Mouse (Mus musculus) limb, embryonic 13.5 days (tissue): ENCODE results near the gene Myl6b. TPM values are rescaled to one million over a fixed set of nuclear protein-coding genes. Genes with fewer than 3 reads are reported as not detected.

Source experiments
- ATAC-seq: fragments of 200-750 bp; cut with Nextera tagmentation; 2 replicates; pipeline ENCODE4 v1.8.0; 2017; ENCODE audit warnings: low read depth, moderate number of reproducible peaks, moderate TSS enrichment; ENCODE audit not compliant: low FRiP score
- H3K27ac ChIP-seq: fragments of 300-500 bp; sonication (generic); 2 replicates; pipeline ENCODE4 v1.5.1; 2015; ENCODE audit warnings: inconsistent platforms, mild to moderate bottlenecking, moderate library complexity
- H3K27me3 ChIP-seq: fragments of 300-500 bp; sonication (generic); 2 replicates; pipeline ENCODE4 v1.6.1; 2015; ENCODE audit warnings: mild to moderate bottlenecking, inconsistent platforms
- H3K36me3 ChIP-seq: fragments of 300-500 bp; sonication (generic); 2 replicates; pipeline ENCODE4 v1.6.1; 2015; ENCODE audit warnings: inconsistent platforms, mild to moderate bottlenecking, moderate library complexity
- H3K4me1 ChIP-seq: fragments of 300-500 bp; sonication (generic); 2 replicates; pipeline ENCODE4 v1.6.1; 2015; ENCODE audit warnings: inconsistent platforms
- H3K4me2 ChIP-seq: fragments of 300-500 bp; sonication (generic); replicated peaks from 2 replicates; pipeline ENCODE4 v1.6.1; 2015; ENCODE audit warnings: inconsistent platforms, mild to moderate bottlenecking, moderate library complexity
- H3K4me3 ChIP-seq: fragments of 300-500 bp; sonication (generic); 2 replicates; pipeline ENCODE4 v1.5.1; 2015; ENCODE audit warnings: moderate library complexity, mild to moderate bottlenecking, inconsistent platforms
- H3K9ac ChIP-seq: fragments of 300-500 bp; sonication (generic); 2 replicates; pipeline ENCODE4 v1.6.1; 2015; ENCODE audit warnings: mild to moderate bottlenecking, inconsistent platforms
- H3K9me3 ChIP-seq: fragments of 300-500 bp; sonication (generic); 2 replicates; pipeline ENCODE4 v1.6.1; 2016; ENCODE audit warnings: inconsistent platforms
- WGBS: fragments of 180-500 bp; shearing (Covaris S2); methylation state at CpG from one replicate; pipeline ENCODE4 v1.1.7; 2015; 5-methylcytosine and 5-hydroxymethylcytosine counted together
- microRNA-seq: library from miRNA; unstranded; fragments of <30 nt; microRNA quantifications from one replicate; pipeline ENCODE4, GENCODE M21; 2016
- polyA plus RNA-seq: library from polyadenylated mRNA; unstranded; fragments of >200 nt; fragmentation: Nextera tagmentation; extraction: Ambion mirVana; gene quantifications from 2 replicates; pipeline ENCODE4 v1.2.1, GENCODE M21; 2015

Gene Myl6b
- polyA plus RNA-seq, 1 experiment from 2014 or later = 4.7 TPM

DNA sequence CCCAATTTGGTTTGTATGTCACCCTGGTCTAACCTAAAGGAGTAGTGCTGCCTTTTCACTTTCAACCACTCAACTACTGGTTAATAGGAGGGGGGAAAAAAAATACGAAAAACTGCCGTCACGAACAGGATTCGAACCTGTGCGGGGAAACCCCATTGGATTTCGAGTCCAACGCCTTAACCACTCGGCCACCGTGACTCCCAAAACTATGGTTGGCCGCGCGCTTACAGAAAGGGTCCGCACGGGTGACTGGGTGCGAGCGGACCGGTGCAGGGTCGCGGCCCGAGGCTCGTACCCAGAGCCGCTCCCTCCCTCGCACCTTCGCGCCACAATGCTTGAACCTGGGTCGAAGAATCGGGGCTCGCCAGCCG is 40.2 kb downstream of the Myl6b start:
- peak; percentile 55 for ATAC-seq
- Histone ChIP-seq H3K4me2 (peak overlapping the region; percentile 85), H3K4me3 (peak overlapping the region; percentile 93), H3K27ac (peak overlapping the region; percentile 94), H3K4me1 (peaks cover 11% of the 10 kb centered on the region), H3K9me3 (no peaks in the 10 kb centered on the region), H3K36me3 (peaks cover 24% of the 10 kb centered on the region), H3K27me3 (no peaks in the 10 kb centered on the region), H3K9ac (peak overlapping the region; percentile 97)
- under 1% methylated on average over 29 of the region's 29 CpGs for WGBS

DNA sequence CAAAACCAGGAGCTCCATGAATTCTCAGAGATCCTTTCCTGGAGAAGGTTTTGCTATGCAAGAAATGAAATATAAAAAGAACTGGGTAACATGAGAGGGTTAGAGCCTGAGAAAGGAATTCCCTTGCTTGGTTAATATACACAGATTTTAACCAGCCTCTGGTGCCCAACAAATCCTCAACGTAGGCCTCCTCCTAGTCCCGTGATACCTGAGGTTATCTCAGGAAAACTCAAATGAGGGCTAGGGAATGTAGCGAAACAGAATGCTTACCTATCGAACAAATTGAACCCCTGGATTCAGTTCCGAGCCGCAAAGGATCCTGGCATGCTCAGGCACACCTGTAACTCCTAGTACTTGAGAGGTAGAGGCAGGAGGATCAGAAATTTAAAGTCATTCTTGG is 40.8 kb downstream of the Myl6b start:
- Histone ChIP-seq H3K9ac (no peak overlapping the region), H3K4me3 (peak overlapping the region; percentile 93; the same call in 1 of the 2 replicates), H3K27ac (no peak overlapping the region), H3K9me3 (no peaks in the 10 kb centered on the region), H3K4me1 (peaks cover 11% of the 10 kb centered on the region), H3K27me3 (no peaks in the 10 kb centered on the region), H3K36me3 (peaks cover 17% of the 10 kb centered on the region), H3K4me2 (peak overlapping the region; percentile 85)
- no peak for ATAC-seq
- WGBS = 76% methylated on average over 6 of the region's 6 CpGs

- H3K27ac ChIP-seq = no peak overlapping the region
- H3K4me2 ChIP-seq = peak overlapping the region; percentile 43
- no peak overlapping the region for H3K9ac ChIP-seq
- H3K9me3 ChIP-seq = no peaks in the 10 kb centered on the region
- no peaks in the 10 kb centered on the region for H3K36me3 ChIP-seq
- no peaks in the 10 kb centered on the region for H3K27me3 ChIP-seq
- H3K4me1 ChIP-seq = peaks cover 2% of the 10 kb centered on the region
- H3K4me3 ChIP-seq = peak overlapping the region; percentile 16; the same call in 1 of the 2 replicates
- ATAC-seq = no peak
- WGBS = 4% methylated on average over 6 of the region's 6 CpGs
Observed at GRCm38 (mm10) chr10:128455280-128455679, 43.2 kb downstream of the Myl6b start.

DNA sequence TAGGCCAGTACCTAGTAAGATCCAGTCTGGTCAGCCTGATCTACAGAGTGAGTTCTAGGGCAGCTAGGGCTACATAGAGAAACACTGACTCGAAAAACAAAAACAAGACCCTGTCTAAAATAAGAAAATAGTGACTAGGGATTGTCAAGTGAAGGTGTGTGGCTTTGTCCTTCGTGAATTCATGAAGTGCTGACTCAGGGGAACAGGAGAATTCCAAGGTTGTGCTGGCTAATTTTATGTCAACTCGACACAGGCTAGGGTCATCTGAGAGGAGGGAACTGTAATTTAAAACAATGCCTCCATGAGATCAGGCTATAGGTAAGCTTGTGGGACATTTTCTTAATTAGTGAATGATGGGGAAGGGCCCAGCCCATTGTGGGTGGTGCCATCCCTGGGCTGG is 44.0 kb downstream of the Myl6b start:
- no peak for ATAC-seq
- 76% methylated on average over 3 of the region's 3 CpGs for WGBS
- no peak overlapping the region for H3K27ac ChIP-seq

DNA sequence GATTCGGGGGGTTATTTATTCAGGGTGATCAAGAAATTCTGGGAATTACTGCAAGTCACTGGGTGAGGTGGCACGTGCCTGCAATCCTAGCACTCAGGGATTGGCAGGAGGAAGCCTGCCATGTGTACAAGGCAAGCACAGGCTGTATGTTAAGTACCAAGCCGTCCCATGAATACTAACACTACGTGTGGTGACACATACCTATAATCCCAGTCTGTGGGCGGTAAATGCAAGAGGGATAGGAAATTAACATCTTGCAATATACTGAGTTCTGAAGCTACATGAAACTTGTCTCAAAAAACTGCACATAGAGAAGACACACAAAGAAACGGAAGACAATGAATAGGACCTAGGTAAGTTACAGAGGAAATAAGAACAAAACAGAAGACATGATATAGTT is 47.5 kb downstream of the Myl6b start:
- 83% methylated on average over 6 of the region's 6 CpGs for WGBS
- H3K27ac ChIP-seq = no peak overlapping the region
- ATAC-seq = no peak

More for the DNA sequence above, 44.0 kb downstream of the Myl6b start:
- no peaks in the 10 kb centered on the region for H3K27me3 ChIP-seq
- no peaks in the 10 kb centered on the region for H3K9me3 ChIP-seq
- no peaks in the 10 kb centered on the region for H3K4me1 ChIP-seq
- no peak overlapping the region for H3K4me3 ChIP-seq
- H3K36me3 ChIP-seq = no peaks in the 10 kb centered on the region
- no peak overlapping the region for H3K4me2 ChIP-seq
- no peak overlapping the region for H3K9ac ChIP-seq

DNA sequence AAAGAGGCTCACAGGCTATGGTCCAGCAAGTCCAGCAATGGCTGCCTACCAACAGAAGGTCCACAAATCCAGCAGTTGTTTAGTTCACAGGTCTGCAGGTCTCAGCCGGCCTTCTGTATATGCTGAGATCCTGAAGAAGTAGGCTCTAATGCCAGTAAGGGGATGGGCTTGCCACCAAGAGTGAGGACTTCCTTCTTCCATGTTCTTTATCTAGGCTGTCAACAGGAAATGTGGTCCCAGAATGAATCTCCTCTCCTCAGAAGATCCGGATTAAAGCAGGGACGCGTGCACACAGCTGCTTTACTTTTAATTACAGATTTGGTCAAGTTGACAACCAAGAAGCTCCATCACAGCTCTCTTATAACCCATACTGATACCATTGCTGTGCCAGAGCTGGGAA is 53.1 kb downstream of the Myl6b start:
- H3K4me2 ChIP-seq = no peak overlapping the region
- H3K36me3 ChIP-seq = peaks cover 20% of the 10 kb centered on the region
- no peak overlapping the region for H3K9ac ChIP-seq
- 93% methylated on average over 4 of the region's 4 CpGs for WGBS
- H3K9me3 ChIP-seq = no peaks in the 10 kb centered on the region
- ATAC-seq = no peak
- H3K27me3 ChIP-seq = no peaks in the 10 kb centered on the region
- no peaks in the 10 kb centered on the region for H3K4me1 ChIP-seq
- no peak overlapping the region for H3K27ac ChIP-seq
- no peak overlapping the region for H3K4me3 ChIP-seq

More for the DNA sequence above, 47.5 kb downstream of the Myl6b start:
- Histone ChIP-seq H3K27me3 (no peaks in the 10 kb centered on the region), H3K4me1 (no peaks in the 10 kb centered on the region), H3K4me2 (no peak overlapping the region), H3K9me3 (no peaks in the 10 kb centered on the region), H3K4me3 (no peak overlapping the region), H3K9ac (no peak overlapping the region), H3K36me3 (no peaks in the 10 kb centered on the region)

DNA sequence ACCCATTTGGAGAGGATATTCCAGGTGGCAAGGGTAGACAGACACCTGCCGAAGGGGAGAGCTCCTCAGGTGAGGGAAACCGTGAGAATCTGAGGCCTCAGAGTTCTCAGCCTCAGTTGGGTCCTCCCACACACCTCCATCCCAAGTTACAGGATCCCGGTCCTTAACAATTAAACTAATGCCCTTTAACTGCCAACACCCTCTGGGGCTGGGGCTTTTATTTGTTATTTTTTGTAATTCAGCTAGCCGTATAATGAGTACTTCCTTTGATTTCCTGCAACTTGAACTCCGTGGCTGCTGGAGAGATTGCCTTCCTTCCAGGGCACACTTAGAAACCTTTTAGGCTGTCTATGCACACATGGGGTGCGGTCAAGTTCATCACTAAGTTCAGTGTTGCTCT is 54.1 kb downstream of the Myl6b start:
- Histone ChIP-seq H3K4me1 (no peaks in the 10 kb centered on the region), H3K9me3 (no peaks in the 10 kb centered on the region), H3K36me3 (peaks cover 31% of the 10 kb centered on the region), H3K4me2 (no peak overlapping the region), H3K9ac (no peak overlapping the region), H3K27ac (no peak overlapping the region), H3K4me3 (no peak overlapping the region), H3K27me3 (no peaks in the 10 kb centered on the region)
- 57% methylated on average over 6 of the region's 6 CpGs for WGBS
- no peak for ATAC-seq

Small RNAs within 50 kb of the gene (microRNA-seq; reads per million reads assigned to microRNA genes)
- not detected for gene Mir6916
- gene Mir8105 = 0.87 reads per million

Other genes starting within 250 kb of the Myl6b start
- gene Apon, start 244.6 kb downstream of the Myl6b start, polyA plus RNA-seq = 0.27 and 0.63 TPM in 2 replicates
- not detected in 2 replicates for gene Apof, start 230.0 kb downstream of the Myl6b start, polyA plus RNA-seq
- 14.6 and 16.6 TPM in 2 replicates for gene Stat2, start 228.1 kb downstream of the Myl6b start, polyA plus RNA-seq
- 0.18 TPM in 1 of 2 replicates, not detected in the other for gene Il23a, start 199.9 kb downstream of the Myl6b start, polyA plus RNA-seq
- gene Pan2, start 195.3 kb downstream of the Myl6b start, polyA plus RNA-seq = 33.6 and 35.2 TPM in 2 replicates
- gene Cnpy2, start 176.2 kb downstream of the Myl6b start, polyA plus RNA-seq = 390 and 394 TPM in 2 replicates
- gene Cs, start 161.0 kb downstream of the Myl6b start, polyA plus RNA-seq = 167 and 176 TPM in 2 replicates
- 14.8 and 15.3 TPM in 2 replicates for gene Coq10a, start 129.7 kb downstream of the Myl6b start, polyA plus RNA-seq
- 11.7 and 12.9 TPM in 2 replicates for gene Ankrd52, start 121.6 kb downstream of the Myl6b start, polyA plus RNA-seq
- gene Slc39a5, start 97.5 kb downstream of the Myl6b start, polyA plus RNA-seq = 0.28 and 0.38 TPM in 2 replicates
- gene Nabp2, start 87.2 kb downstream of the Myl6b start, polyA plus RNA-seq = 60.6 and 61.4 TPM in 2 replicates
- 42.3 and 43.3 TPM in 2 replicates for gene Rnf41, start 87.0 kb downstream of the Myl6b start, polyA plus RNA-seq
- gene Smarcc2, start 39.4 kb downstream of the Myl6b start, polyA plus RNA-seq = 96.6 and 110 TPM in 2 replicates
- gene Myl6, start 4.5 kb downstream of the Myl6b start, polyA plus RNA-seq = 1,077 and 1,101 TPM in 2 replicates
- 24.0 and 28.0 TPM in 2 replicates for gene Esyt1, start 27.2 kb upstream of the Myl6b start, polyA plus RNA-seq
- 16.4 and 17.3 TPM in 2 replicates for gene Zc3h10, start 49.1 kb upstream of the Myl6b start, polyA plus RNA-seq
- 3,677 and 3,933 TPM in 2 replicates for gene Rpl41, start 50.6 kb upstream of the Myl6b start, polyA plus RNA-seq
- 198 and 200 TPM in 2 replicates for gene Pa2g4, start 67.3 kb upstream of the Myl6b start, polyA plus RNA-seq
- gene Erbb3, start 91.0 kb upstream of the Myl6b start, polyA plus RNA-seq = 14.5 and 17.5 TPM in 2 replicates
- 752 and 768 TPM in 2 replicates for gene Rps26, start 128.1 kb upstream of the Myl6b start, polyA plus RNA-seq
- gene Ikzf4, start 147.3 kb upstream of the Myl6b start, polyA plus RNA-seq = 5.1 and 5.2 TPM in 2 replicates
- 22.0 TPM in 2 replicates for gene Suox, start 175.4 kb upstream of the Myl6b start, polyA plus RNA-seq
- 83.5 and 87.5 TPM in 2 replicates for gene Rab5b, start 197.6 kb upstream of the Myl6b start, polyA plus RNA-seq
- 2.2 and 2.3 TPM in 2 replicates for gene Pmel, start 205.5 kb upstream of the Myl6b start, polyA plus RNA-seq
- gene Cdk2, start 206.3 kb upstream of the Myl6b start, polyA plus RNA-seq = 132 and 134 TPM in 2 replicates
- gene Dgka, start 246.2 kb upstream of the Myl6b start, polyA plus RNA-seq = 12.0 and 12.1 TPM in 2 replicates
- gene Pym1, start 249.2 kb upstream of the Myl6b start, polyA plus RNA-seq = 44.0 and 47.9 TPM in 2 replicates